Mouse (Mus musculus): Measurements from ENCODE around the gene Brinp1.
A peak's percentile ranks its signal among the peaks of the same experiment; 100 is the strongest.

The Brinp1 gene

GRCm38 (mm10) chr4:68954322-68954901 is at the start of gene Brinp1:
Brinp1 (minus strand) TSS chr4:68954397.
- DNase-seq, result peak; percentile 26

GRCm38 (mm10) chr4:68957265-68957664 is 3.1 kb upstream of the Brinp1 start:
- no peak for DNase-seq

GRCm38 (mm10) chr4:68955621-68956020 is 1.4 kb upstream of the Brinp1 start:
- peak; percentile 41 for DNase-seq

- DNase-seq, result no peak
These were observed 403 bp downstream of the Brinp1 start for GRCm38 (mm10) chr4:68953667-68954321.

GRCm38 (mm10) chr4:68953131-68953551 is 1.1 kb downstream of the Brinp1 start:
- DNase-seq, result no peak

- peak; percentile 16 for DNase-seq
These were observed 3.6 kb downstream of the Brinp1 start for GRCm38 (mm10) chr4:68950556-68950955.

- no peak for DNase-seq
These were observed 11.3 kb downstream of the Brinp1 start for GRCm38 (mm10) chr4:68942938-68943337.

GRCm38 (mm10) chr4:68930022-68930421 is 24.2 kb downstream of the Brinp1 start:
- no peak for DNase-seq

- no peak for DNase-seq
These were observed 28.1 kb downstream of the Brinp1 start for GRCm38 (mm10) chr4:68926091-68926490.

- no peak for DNase-seq
These were observed 31.3 kb downstream of the Brinp1 start for GRCm38 (mm10) chr4:68922944-68923343.

GRCm38 (mm10) chr4:68922504-68922903 is 31.7 kb downstream of the Brinp1 start:
- DNase-seq, result no peak

- DNase-seq, result peak; percentile 3
These were observed 34.1 kb downstream of the Brinp1 start for GRCm38 (mm10) chr4:68920127-68920526.

- no peak for DNase-seq
These were observed 43.3 kb downstream of the Brinp1 start for GRCm38 (mm10) chr4:68910942-68911341.

GRCm38 (mm10) chr4:68906417-68907210 is 47.6 kb downstream of the Brinp1 start:
- peak; percentile 34 for DNase-seq

GRCm38 (mm10) chr4:68890526-68890925 is 63.7 kb downstream of the Brinp1 start:
- DNase-seq, result no peak

- DNase-seq, result no peak
These were observed 67.9 kb downstream of the Brinp1 start for GRCm38 (mm10) chr4:68886276-68886675.

- no peak for DNase-seq
These were observed 82.2 kb downstream of the Brinp1 start for GRCm38 (mm10) chr4:68872028-68872427.

- no peak for DNase-seq
These were observed 88.9 kb downstream of the Brinp1 start for GRCm38 (mm10) chr4:68865135-68865767.

- DNase-seq, result no peak
These were observed 89.5 kb downstream of the Brinp1 start for GRCm38 (mm10) chr4:68864668-68865067.

GRCm38 (mm10) chr4:68856868-68857267 is 97.3 kb downstream of the Brinp1 start:
- peak; percentile 4 for DNase-seq

- no peak for DNase-seq
These were observed 104.5 kb downstream of the Brinp1 start for GRCm38 (mm10) chr4:68849671-68850070.

- DNase-seq, result no peak
These were observed 107.2 kb downstream of the Brinp1 start for GRCm38 (mm10) chr4:68846976-68847375.

GRCm38 (mm10) chr4:68845964-68846363 is 108.2 kb downstream of the Brinp1 start:
- DNase-seq, result peak; percentile 27
